Mouse (Mus musculus): ENCODE measurements at regions not wholly inside any gene's neighbourhood (a gene's known extent, or its start where the extent isn't known, plus 50 kb on each side); places are given as distances from the start of the nearest gene placed in this dataset.

DNA sequence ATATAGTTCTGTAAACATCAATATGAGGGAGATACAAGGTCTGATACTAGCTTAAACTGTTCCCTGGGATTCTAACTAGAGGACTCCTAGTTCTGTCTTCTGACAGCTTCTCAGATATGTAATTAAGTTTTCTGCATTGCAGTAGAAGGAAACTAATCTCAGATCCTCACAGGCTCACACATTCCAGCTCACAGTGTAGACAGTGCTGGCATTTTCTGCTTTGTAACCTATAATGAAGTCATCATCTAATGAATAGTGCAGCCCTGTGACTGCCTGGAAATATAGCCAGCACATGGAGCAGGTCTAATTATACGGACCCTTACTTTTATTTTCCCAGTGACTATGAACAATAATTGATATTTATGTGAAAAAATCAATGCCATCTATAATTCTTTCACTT lies 331.2 kb upstream of the Celf2 start:
- no peak for DNase-seq (ENCODE audit: low spot score in 2 of 2)

DNA sequence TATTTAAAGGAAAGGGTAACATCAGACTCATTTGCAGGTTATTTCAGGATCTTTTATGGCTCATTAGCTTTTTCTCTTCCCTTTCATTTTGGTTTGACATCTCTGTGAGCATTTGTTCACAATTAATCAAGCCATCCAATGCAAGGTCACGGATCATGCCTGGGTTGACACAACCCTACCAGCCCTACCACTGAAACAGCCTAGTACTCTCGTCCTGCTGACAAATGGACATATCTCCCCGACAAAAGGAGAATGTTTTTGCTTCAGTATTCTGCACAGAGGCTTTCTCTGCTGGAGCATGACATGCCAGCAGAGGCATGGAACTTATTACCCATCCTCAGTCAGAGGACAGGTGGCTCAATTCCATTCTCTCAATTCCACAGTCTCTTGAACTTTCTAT lies 328.5 kb upstream of the Celf2 start:
- no peak for DNase-seq (ENCODE audit: low spot score in 2 of 2)

DNA sequence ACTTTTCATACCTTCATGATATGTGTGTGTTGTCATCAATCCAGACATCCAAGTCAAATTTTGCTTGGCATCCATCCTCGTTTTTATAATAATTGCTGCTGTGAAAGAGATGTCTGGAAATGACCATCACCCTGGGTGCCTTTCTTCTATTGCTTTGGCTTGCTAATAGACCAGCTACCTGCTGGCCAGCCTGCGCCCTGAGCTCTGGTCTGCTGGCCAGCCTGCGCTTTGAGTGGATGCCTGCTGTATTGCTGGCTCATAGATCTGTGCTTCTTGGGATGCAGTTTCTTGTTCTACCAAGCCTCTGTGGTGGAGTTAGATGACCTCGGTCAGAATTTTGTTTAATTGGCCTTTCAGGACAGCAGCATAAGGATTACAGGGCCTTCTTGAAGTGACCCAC lies 321.9 kb upstream of the Celf2 start:
- no peak for DNase-seq (ENCODE audit: low spot score in 2 of 2)

DNA sequence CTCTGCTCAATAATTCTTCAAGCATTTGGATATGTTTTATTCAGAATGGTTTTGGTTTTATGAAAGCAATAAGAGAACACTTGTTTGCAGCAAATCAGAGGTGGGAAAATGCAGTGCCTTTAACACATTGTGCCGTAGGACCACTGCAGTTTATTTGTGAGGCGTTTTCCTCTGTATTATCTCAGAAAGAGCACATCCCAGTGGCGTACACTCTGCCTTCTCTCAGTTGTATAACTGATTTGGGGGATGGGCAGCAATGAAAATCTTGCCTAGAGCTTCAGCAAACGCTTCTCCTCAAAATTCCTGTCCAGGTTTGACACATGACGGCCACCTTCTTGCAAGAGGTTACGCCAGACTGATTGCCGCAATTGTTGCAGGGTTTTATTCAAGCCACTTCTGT lies 316.9 kb upstream of the Celf2 start:
- peak in 1 of 2 experiments; percentile 8 for DNase-seq (ENCODE audit: low spot score in 2 of 2)

DNA sequence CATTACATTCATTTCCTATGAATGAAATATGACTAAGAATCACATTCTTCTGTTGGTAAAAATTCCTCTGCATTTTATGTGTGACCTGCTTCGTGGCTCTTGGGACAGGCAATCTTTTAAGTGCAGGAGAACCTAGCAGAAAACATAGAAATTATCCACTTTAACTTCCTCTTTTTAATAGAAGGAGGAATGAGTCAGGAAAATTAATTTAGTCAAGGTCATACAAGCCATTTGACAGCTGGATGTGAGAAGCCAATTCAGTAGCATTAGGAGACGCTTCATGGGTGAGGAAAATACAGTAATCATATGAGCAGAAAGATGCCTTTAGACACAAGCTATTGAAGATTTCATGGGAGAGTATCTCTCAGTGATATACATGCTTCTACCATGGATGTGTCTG lies 287.1 kb upstream of the Celf2 start:
- DNase-seq (ENCODE audit: low spot score in 2 of 2) = no peak

DNA sequence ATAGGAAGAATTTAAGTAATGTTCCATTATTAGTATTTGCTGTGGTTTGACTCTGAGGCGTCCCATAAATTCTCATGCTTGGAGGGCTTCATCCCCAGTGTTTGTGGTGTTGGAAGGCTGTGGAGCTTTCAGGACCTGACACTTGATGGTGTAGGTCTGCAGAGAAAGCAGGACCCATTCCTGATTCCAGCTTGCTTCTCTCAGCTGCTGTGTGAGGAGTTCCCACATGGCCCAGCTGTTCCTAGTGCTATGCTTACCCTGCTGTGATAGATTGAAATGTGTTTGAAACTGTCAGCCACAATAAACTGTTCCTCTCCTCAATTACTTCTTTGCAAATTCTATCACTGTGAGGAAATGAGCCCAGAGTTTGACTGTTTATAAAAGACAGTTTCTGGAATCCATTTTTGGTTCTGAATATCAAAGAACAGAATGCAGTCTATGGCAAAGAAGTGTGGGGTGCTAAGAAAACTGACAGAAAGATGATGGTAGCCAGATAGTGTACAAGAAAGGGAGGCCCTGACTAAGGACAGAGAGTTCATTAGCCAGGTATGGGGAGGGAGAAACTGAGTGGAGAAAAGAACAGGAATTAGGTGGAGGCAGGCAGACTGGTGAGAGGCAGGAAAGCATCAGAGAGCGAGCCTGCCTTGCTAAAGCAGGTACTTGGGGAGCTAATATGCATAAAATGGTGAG lies 283.2 kb upstream of the Celf2 start:
- DNase-seq (ENCODE audit: low spot score in 2 of 2) = no peak

DNA sequence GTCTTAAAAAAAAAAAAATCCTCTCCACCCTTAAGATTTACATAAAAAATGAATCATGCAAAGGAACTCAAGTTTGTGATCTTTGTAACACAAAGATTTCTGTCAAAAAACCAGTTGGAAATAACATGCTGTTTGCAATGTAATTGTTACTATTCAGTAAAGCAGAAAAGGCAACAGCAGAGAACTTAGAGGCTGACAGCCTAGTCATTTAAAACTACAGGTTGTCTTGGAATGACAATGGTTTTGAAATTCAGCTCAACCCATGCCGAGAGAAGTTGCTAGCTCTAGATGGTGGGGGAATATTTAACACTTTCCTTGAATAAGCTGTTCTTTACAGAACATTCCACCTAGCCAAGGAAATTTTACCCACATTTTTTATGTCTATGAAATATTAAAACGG lies 269.2 kb upstream of the Celf2 start:
- DNase-seq (ENCODE audit: low spot score in 2 of 2) = no peak

DNA sequence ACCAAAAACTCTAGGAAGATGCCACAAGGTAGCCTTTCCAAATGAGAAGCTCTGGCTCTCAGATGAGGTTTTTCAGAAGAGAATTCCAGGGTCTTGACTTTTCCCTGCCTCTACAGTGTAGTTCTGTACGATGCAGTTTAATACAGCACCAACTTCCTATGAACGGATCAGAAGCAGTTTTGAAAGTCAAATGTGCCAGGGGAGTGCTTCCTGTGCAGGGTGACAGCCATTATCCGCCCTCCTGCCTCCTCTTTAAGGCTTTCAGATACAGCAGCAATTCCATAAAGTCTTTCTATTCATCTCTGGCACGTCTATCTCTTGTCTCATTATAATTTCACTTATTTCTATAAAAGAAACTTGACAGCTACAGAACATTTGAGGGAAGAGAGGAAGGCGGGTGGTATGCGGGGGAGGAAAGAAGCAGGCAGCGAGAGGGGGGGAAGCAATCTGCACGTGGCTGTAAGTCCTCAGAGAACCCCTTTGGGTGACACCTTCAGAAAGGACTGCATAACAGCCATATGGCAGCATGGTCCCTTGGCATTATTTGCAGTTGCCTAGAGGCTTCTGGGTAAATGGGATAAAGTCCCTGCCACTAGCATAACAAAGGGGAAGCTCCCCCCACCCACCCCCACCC lies 224.9 kb upstream of the Celf2 start:
- peak; percentile 21 to 33 for DNase-seq (ENCODE audit: low spot score in 2 of 2)

DNA sequence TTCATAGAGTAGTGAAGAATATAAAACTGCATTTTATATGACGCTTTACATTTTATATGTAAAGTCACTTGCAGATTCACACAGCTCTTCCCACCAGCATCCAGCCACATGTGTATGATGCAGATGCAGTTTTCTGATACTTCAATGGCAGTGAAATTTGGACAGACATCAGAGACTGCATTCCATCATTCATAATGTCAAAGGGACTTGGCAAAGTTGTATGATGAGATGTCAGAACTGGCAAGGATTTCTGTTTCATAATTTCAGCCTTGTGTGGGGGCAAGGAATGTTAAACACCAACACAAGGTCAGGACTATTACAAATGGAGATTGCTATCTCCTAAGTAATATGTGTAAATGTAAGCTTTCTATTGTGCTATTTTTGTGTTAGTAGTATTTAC lies 221.6 kb upstream of the Celf2 start:
- no peak for DNase-seq (ENCODE audit: low spot score in 2 of 2)

DNA sequence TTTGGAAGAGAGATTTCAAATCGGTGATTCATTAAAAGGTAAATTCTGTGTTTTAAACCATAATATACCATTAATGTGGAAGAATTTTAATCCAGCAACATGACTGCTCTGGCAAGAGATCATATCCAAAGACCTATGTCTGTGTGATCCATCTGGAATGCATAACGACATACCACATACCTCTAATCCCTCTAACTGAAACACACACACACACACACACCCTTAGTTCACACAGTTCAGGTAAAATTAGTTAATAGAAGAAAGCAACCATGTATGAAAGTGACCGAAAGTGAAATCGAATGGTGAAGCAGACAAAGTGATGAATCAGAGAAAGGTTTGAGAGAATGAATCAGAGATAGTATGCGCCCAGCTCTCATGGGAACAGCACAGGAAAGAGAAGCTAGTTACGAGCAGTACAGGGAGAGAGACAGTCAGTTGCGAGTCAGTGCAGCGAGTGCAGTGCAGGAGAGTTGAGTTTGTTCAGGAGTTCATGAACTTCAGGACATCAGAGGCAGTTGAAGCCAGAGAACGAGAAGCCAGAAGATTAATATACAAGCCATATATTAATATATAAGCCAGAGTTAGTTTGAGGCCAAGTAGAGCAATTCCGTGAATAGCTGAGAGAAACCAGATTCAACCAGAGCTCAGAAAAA lies 213.0 kb upstream of the Celf2 start:
- no peak for DNase-seq (ENCODE audit: low spot score in 2 of 2)

DNA sequence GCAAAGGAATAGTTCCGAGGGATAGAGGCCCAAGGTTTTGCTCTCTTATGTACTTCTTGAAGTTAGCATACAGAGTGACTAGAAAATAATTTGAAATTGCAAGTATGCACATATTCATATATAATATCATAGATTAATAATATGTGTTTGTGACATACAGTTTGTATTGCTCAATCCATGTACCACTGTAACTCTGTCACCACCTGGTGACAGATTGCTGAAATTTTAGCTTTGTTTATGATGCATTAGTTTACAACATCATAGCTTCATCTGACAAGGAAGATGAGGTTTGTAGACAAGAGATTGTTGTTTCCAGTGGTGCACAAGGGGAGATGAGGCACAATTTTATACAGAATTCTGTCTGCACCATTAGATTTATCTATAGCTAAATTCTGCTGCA lies 201.7 kb upstream of the Celf2 start:
- DNase-seq (ENCODE audit: low spot score in 2 of 2) = no peak

DNA sequence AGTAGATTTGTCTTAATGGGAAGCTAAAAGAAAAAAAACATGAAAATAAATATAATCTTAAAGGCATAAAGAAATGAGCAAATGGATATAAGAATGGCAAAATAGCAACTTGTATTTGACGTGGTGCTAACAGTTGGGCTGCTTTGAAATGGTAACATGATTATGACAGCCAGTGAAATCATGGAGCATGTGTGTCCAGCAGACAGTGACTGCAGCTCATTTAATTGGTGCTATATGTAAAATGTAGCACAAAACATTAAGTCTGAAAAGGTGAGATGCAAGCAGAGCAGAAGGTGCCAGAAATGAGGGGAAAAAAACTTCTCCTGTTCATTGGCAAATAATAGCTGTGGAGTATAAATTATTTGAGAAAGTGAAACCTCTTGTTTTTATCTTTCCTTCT lies 201.1 kb upstream of the Celf2 start:
- DNase-seq (ENCODE audit: low spot score in 2 of 2) = no peak

DNA sequence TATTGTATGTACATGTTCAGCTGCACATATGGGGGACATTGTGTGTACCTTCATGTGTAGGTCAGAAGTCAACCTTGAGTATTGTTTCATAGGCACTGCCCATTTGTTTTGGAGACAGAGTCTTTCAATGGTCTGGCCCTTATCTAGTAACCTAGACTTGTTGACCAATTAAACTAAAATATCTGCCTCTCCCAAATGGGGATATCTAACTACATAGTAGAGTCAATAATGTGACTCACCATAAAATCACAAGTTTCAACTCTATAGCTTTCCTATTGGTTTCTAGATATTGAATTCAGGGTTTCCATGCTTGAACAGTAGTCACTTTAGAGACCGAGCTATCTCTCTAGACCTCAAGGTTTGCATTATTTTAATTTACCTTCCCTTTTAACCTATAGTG lies 174.0 kb upstream of the Celf2 start:
- no peak for DNase-seq (ENCODE audit: low spot score in 2 of 2)

DNA sequence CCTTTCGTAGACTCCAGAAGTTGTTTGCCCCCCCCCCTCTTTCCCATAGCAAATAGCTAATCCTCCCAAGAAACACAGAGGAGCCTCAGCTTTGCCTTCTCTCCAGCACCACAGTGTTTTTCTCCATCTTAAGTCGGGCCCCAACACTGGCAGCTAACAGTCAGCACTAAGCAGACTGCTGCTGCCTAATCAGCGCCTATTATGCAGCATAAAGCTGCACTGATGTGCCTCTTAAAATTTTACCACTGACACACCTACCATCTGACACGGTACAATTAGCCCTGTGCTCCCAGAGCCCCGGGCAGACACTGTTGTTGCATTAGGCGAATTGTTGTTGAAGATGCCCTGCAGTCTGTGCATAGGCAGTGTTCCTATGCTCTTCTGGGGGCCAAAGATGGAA lies 131.5 kb upstream of the Celf2 start:
- no peak for DNase-seq (ENCODE audit: low spot score in 2 of 2)

DNA sequence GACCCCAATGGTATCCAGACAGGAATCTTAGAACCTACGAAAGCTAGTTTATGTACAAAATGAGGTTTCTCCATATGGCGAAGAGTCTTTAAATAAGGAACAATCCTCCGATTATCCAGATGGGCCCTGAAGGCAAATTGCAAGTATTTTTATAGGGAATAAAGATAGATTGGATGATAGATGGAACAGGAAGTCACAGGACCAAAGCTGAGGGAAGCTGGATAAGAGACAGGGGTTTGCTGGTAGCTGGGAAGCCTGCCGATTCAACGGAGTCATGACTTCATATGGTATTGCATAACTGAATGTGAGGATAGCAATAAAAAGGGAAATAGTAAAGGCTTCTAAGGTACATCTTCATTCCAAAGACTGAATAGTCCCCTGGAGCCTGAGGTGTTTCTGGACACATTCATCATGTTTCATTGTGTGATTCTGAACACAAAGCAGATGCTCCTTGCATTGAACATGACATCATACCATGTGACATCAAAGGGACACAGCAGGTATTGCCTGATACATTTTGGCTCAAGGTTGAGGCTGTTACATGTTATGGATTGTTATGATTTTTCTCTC lies 113.4 kb upstream of the Celf2 start:
- DNase-seq (ENCODE audit: low spot score in 2 of 2) = no peak

DNA sequence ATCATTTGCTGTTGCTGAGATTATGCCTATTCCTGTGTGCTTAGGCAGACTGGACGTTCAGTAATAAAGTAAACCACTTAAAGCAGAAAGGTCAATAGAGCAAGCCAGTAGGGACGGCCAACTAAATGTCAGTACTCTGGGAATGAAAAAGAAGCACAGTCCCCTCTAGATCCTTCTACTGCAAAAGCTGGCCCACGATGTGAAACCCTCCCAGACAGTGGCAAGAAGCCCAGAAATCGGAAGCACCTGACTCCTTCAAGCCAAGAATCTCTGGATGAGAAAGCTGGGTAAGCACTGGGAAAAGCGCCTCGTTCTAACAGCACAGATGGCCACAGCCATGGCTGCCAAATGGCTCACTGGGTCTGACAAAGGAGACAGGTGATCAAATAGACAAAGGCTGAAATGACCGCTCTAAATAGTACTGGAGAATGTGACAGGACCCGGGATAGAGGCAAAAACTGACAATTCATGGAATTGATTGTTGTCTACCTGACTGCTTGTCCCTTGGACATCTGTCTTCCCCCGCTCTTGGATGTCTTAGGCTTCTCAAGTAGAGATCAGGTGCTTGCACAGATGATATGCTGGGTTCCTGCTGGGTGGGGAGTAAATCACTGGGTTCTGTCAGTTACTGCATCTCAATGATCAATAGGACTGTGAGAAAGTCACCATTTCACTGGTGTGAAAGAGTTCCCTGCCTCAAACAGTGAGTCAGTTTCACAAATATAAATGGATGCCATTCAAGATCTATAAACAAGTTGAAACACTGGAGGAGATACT lies 110.7 kb upstream of the Celf2 start:
- DNase-seq (ENCODE audit: low spot score in 2 of 2) = peak; percentile 34 to 58

DNA sequence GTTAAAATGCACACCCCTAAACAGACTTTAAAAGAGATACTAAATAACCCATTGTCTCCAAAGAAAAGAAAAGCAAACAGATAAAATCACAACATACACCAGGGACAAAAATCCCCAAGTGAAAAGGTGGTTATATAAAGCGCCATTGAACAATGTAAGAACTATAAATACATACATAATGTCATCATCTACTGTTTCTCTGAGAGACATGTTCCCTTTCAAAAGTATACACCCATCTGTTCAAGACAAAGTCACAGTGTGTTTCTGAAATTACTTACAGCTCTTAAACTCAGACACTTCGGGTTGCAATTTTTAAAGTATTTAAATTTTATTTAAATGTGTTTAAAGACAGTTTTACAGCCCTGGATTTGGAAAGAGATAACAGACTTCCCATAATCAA lies 68.8 kb upstream of the Celf2 start:
- no peak for DNase-seq (ENCODE audit: low spot score in 2 of 2)

Data from layer of hippocampus, postnatal 10 days (tissue).